Mouse (Mus musculus): ENCODE measurements around the gene Fmo2.

DNA sequence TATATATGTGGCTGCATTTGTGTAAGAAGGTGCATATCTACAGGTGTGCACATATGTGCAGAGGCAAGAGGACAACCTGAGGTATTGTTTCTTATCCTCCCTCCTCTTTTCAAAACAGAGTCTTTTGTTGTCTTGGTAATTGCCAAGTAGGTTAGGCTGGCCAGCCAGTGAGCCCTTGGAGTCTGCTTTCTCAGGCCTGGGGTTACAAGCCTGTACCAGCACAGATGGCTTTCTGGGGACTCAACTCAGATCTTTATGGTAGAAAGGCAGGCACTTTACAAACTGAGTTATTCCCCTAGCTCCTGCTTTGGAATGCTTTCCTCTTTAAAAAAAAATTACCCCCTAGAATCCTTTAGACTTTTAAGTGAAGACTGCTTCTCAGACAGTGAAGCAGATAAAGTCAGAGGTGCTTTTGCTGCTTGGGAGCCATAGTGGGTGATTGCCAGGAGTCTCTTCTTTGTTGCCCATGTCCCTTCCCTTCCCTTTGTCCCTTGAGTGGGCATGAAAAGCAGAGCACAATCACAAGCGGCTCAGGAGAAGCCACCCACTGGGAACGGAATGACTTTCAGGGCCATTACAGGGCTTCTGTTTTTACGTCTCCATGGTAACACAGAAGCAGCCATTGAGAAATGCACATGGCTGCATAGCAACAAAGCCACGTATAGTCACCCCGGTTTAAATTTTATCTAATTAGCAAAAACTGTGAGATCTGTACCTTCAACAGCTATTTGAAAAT, 66.5 kb downstream of the Fmo2 start:
- TF ChIP-seq POLR2A (IDR thresholded peaks at IDR 0.05; ENCODE audit: low read depth, low read length) = no peak
- no peak for TF ChIP-seq CTCF (conservative IDR thresholded peaks at IDR 0.05; ENCODE audit: insufficient read depth, insufficient read length, low read depth, low read length)
